Mouse (Mus musculus) ES-Bruce4 (cell line): ENCODE measurements at regions not wholly inside any gene's neighbourhood (a gene's known extent, or its start where the extent isn't known, plus 50 kb on each side); places are given as distances from the start of the nearest gene placed in this dataset.

Source experiments
- H3K27ac ChIP-seq: 2 replicates; pipeline ENCODE4 v1.5.1; 2012; ENCODE audit warnings: low read length, inconsistent platforms; ENCODE audit not compliant: insufficient read depth
- H3K27me3 ChIP-seq: 2 replicates; pipeline ENCODE4 v1.6.1; 2012; ENCODE audit warnings: mild to moderate bottlenecking, low read length, inconsistent platforms; ENCODE audit not compliant: control insufficient read depth, poor library complexity, insufficient read depth, severe bottlenecking
- H3K36me3 ChIP-seq: 2 replicates; pipeline ENCODE4 v1.6.1; 2012; ENCODE audit warnings: inconsistent platforms, mild to moderate bottlenecking, low read length, moderate library complexity; ENCODE audit not compliant: control insufficient read depth, poor library complexity, insufficient read depth, severe bottlenecking
- H3K4me1 ChIP-seq: one replicate; pipeline ENCODE4 v1.8.1; 2011; ENCODE audit warnings: low read length; ENCODE audit not compliant: control insufficient read depth, insufficient read depth
- H3K4me3 ChIP-seq: 2 replicates; pipeline ENCODE4 v1.5.1; 2011; ENCODE audit warnings: low read depth, mild to moderate bottlenecking, low read length
- H3K9ac ChIP-seq: 2 replicates; pipeline ENCODE4 v1.6.1; 2012; ENCODE audit warnings: low read depth, mild to moderate bottlenecking, inconsistent platforms; ENCODE audit not compliant: poor library complexity, severe bottlenecking
- H3K9me3 ChIP-seq: replicated peaks from 2 replicates; pipeline ENCODE4 v1.6.1; 2012; ENCODE audit warnings: mild to moderate bottlenecking, low read length, inconsistent platforms; ENCODE audit not compliant: control insufficient read depth, poor library complexity, insufficient read depth, severe bottlenecking
- CTCF ChIP-seq: IDR thresholded peaks from one replicate; pipeline ENCODE4 v1.8.1; 2011; ENCODE audit warnings: low read depth, low read length
- EP300 ChIP-seq: IDR thresholded peaks from 2 replicates; pipeline ENCODE4 v1.6.1; 2011; ENCODE audit warnings: low read depth, low read length; ENCODE audit not compliant: insufficient read depth
- POLR2A ChIP-seq: IDR thresholded peaks from one replicate; pipeline ENCODE4 v1.8.1; 2011; ENCODE audit warnings: low read length; ENCODE audit not compliant: insufficient read depth

DNA sequence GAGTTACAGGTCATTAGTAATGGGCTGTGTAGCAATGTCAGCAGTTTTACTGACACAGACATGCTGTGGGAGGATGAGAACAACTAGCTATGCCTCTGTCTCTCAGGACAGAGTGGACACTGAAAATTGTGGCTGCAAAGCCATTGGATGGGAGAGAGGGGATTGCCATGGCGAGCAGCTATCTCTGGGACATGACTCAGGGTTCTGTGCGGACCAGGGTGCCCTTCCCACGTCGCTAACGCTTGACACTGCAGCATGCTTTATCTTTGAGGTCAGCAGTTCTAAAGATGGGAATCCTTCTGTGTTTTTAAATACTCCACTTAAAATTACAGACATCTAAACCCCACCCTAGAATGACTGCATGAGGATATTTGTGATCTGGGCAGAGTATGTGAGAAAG, 121.9 kb downstream of the Fam198b start:
- no peaks in the 10 kb centered on the region for H3K4me1 ChIP-seq
- no peaks in the 10 kb centered on the region for H3K36me3 ChIP-seq
- no peaks in the 10 kb centered on the region; the same call in 1 of the 2 replicates for H3K27me3 ChIP-seq
- H3K4me3 ChIP-seq = no peak overlapping the region
- H3K9me3 ChIP-seq = no peaks in the 10 kb centered on the region
- TF ChIP-seq POLR2A (no peak), EP300 (no peak), CTCF (no peak)
- H3K9ac ChIP-seq = no peak overlapping the region
- H3K27ac ChIP-seq = no peak overlapping the region

DNA sequence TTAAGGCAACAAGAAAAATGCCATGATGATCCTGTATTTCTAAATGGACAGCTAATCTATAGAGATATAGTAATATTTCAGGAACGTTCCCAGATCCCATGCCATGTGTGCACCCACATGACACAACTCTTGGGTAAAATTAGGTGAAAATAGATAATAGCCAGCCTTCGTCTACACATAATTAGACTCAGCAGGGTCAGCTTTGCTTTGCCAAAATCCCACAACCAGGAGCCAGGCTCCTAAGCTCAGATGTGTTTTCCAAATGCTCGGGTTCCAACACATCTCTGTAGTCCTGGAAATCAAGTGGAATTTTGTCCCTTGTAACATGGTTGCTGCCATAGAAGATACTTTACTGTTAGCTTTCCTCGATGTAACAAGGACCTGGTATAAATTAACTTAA, 122.7 kb downstream of the Fam198b start:
- Histone ChIP-seq H3K9me3 (no peaks in the 10 kb centered on the region), H3K9ac (no peak overlapping the region), H3K27ac (no peak overlapping the region), H3K4me1 (no peaks in the 10 kb centered on the region), H3K36me3 (no peaks in the 10 kb centered on the region), H3K27me3 (no peaks in the 10 kb centered on the region; the same call in 1 of the 2 replicates), H3K4me3 (no peak overlapping the region)
- TF ChIP-seq EP300 = no peak

DNA sequence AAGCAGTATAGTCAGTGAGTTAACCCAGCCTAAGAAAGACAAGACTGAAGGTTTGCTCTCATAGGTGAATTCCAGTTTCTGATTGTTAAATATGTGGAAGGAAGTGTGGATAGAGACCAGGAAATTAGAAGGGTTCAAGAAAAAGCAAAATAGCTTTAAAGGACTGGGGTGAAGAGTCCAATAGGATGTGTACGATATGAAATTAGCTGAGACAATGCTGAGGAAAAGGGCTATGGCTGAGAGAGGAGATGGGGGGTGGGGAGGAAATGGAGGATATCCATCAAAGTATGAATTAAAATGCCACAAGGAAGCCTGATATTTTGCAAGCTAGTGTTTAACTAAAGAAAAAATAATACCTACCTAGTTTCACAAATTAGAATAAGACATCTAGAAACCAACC, 124.9 kb downstream of the Fam198b start:
- no peaks in the 10 kb centered on the region; the same call in 1 of the 2 replicates for H3K27me3 ChIP-seq
- H3K27ac ChIP-seq = no peak overlapping the region
- H3K4me1 ChIP-seq = no peaks in the 10 kb centered on the region
- no peak overlapping the region for H3K4me3 ChIP-seq
- no peak overlapping the region for H3K9ac ChIP-seq
- no peaks in the 10 kb centered on the region for H3K9me3 ChIP-seq
- no peak for TF ChIP-seq EP300
- no peak for TF ChIP-seq CTCF
- TF ChIP-seq POLR2A = no peak
- H3K36me3 ChIP-seq = no peaks in the 10 kb centered on the region

DNA sequence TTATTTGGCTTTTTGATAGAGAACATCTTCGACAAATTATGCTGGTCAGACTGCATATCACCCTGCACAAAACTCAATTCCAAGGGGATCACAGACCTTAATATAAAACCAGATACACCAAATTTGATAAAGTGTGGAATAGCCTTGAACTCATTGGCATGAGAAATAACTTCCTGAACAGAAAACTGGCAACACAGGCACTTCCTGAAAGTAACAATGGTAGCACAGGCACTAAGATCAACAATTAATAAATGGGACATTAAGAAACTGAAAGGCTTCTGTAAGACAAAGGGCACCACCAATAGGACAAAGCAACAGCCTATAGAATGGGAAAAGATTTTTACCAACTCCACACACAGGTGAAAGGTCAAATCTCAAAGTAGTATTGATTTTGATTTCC, 141.5 kb downstream of the Fam198b start:
- no peaks in the 10 kb centered on the region for H3K4me1 ChIP-seq
- no peak overlapping the region for H3K9ac ChIP-seq
- H3K36me3 ChIP-seq = no peaks in the 10 kb centered on the region
- no peak overlapping the region for H3K27ac ChIP-seq
- no peak for TF ChIP-seq POLR2A
- TF ChIP-seq CTCF = no peak
- no peak overlapping the region for H3K4me3 ChIP-seq
- no peaks in the 10 kb centered on the region for H3K27me3 ChIP-seq
- H3K9me3 ChIP-seq = no peaks in the 10 kb centered on the region

DNA sequence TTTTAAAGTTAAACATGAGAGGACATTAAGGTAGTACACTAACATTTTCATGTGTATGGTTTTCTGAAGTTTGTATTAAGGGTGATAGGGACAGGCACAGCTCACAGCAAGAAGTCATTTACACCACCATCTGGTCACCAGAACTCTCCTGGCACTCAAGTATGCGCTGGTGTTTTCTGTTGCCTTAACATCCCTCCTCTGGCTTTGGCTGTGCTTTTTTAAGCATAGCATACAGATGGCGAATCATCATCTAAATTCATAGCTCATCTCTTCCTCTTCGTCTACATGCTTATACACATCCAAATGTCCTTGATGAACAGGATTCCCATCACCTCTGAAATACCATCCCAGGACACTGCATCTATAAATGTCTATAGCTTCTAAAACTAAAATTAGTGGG, 148.7 kb downstream of the Fam198b start:
- Histone ChIP-seq H3K27ac (no peak overlapping the region), H3K4me1 (no peaks in the 10 kb centered on the region), H3K36me3 (no peaks in the 10 kb centered on the region), H3K27me3 (no peaks in the 10 kb centered on the region), H3K9ac (no peak overlapping the region), H3K4me3 (no peak overlapping the region), H3K9me3 (no peaks in the 10 kb centered on the region)
- no peak for TF ChIP-seq EP300
- no peak for TF ChIP-seq POLR2A
- no peak for TF ChIP-seq CTCF

DNA sequence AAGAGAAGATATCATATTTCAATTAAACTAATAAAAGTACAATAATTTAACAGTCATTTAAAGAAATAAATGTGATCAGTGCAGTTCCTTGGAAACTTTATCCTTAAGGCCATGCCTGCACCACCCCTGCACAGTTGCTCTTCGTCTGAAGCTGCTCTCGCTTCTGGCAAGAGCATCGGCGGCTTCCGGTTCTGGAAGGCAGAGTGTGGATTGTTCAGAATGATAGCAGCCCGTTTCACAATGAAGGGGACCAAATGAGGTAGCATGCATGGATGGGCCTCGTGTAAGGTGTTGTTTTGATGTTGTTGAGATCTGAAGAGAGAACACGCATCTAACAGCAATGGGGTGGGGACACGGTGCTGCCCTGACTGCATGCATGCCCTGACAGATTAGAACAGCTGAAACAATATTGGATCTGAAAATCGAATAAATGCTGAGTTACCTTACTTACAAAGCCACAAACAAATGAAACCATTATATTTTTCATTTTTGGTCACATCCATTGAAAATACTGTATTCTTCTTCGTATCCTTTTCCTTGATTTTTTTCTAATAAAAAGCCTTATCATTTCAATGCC, 154.3 kb downstream of the Fam198b start:
- H3K9me3 ChIP-seq = no peaks in the 10 kb centered on the region
- H3K9ac ChIP-seq = no peak overlapping the region
- no peaks in the 10 kb centered on the region for H3K27me3 ChIP-seq
- no peak overlapping the region for H3K4me3 ChIP-seq
- H3K36me3 ChIP-seq = no peaks in the 10 kb centered on the region
- TF ChIP-seq EP300 (no peak), CTCF (no peak)
- no peak overlapping the region for H3K27ac ChIP-seq
- no peaks in the 10 kb centered on the region for H3K4me1 ChIP-seq
